Mouse (Mus musculus): ENCODE data around the gene Glcci1. TPM values are rescaled to one million over a fixed set of nuclear protein-coding genes. Genes with fewer than 3 reads are reported as not detected.

Gene Glcci1
- total and polyA plus RNA-seq, 3 experiments = 1.9 to 3.5 (median 2.4) TPM

- TF ChIP-seq USF2 (conservative IDR thresholded peaks at IDR 0.05; ENCODE audit: low read depth, low read length) (no peak), CTCF (conservative IDR thresholded peaks at IDR 0.05 in 1 of 2, IDR thresholded peaks at IDR 0.05 in 1 of 2; ENCODE audit: low read depth in 2 of 2, low read length in 2 of 2) (0 out of 4 replicates have a peak, but pooled peaks of 1 of the 2 experiments have one; percentile 7)
- no peaks in the 10 kb centered on the region for H3K27me3 ChIP-seq (replicated peaks)
- dilution Hi-C loops (cut with MboI; ENCODE audit: extremely low pct_ligation_motif_present, extremely low pct_unique_long_range_greater_than_20kb, low sequenced_read_pairs) (no loop called here), in situ Hi-C loops (cut with MboI; ENCODE audit: low pct_ligation_motif_present, low pct_unique_long_range_greater_than_20kb, low sequenced_read_pairs) (no loop called here)
- DNase-seq (ENCODE audit: extremely low read depth) = no peak
- H3K27ac ChIP-seq (ENCODE audit: insufficient read depth, low read depth) = no peak overlapping the region
- H3K9ac ChIP-seq (ENCODE audit: insufficient read depth, low read depth) = no peak overlapping the region
- no peaks in the 10 kb centered on the region for H3K79me2 ChIP-seq (replicated peaks; ENCODE audit: control insufficient read depth, extremely low read depth, insufficient read depth, poor library complexity, severe bottlenecking)
- H3K4me1 ChIP-seq (ENCODE audit: control insufficient read depth in 1 of 2, insufficient read depth in 2 of 2) = peaks cover 8 to 36% of the 10 kb centered on the region in 2 experiments
- H3K36me3 ChIP-seq (replicated peaks in 1 of 2; ENCODE audit: control insufficient read depth in 1 of 2, insufficient read depth in 1 of 2, low read length in 1 of 2) = no peaks in the 10 kb centered on the region
- H3K4me3 ChIP-seq (replicated peaks in 1 of 3; ENCODE audit: low read depth in 2 of 3, low read length in 2 of 3, poor library complexity in 1 of 3) = no peak overlapping the region
- H3K4me2 ChIP-seq (ENCODE audit: insufficient read depth, low read depth, poor library complexity, severe bottlenecking) = no peak overlapping the region
- no peaks in the 10 kb centered on the region for H3K9me3 ChIP-seq (replicated peaks; ENCODE audit: low read length)
Observed at GRCm38 (mm10) chr6:8631362-8631761, 122.0 kb downstream of the Glcci1 start.

- in situ Hi-C loops (cut with MboI; ENCODE audit: low pct_ligation_motif_present, low pct_unique_long_range_greater_than_20kb, low sequenced_read_pairs) = no loop called here
- H3K79me2 ChIP-seq (replicated peaks; ENCODE audit: control insufficient read depth, extremely low read depth, insufficient read depth, poor library complexity, severe bottlenecking) = no peaks in the 10 kb centered on the region
- peak; percentile 82 for DNase-seq (ENCODE audit: extremely low read depth)
- H3K4me2 ChIP-seq (ENCODE audit: insufficient read depth, low read depth, poor library complexity, severe bottlenecking) = peak overlapping the region; percentile 46; the same call in 1 of the 2 replicates
- H3K4me1 ChIP-seq (ENCODE audit: control insufficient read depth in 1 of 2, insufficient read depth in 2 of 2) = peaks cover 8 to 36% of the 10 kb centered on the region in 2 experiments
- TF ChIP-seq ETS1 (conservative IDR thresholded peaks at IDR 0.05; ENCODE audit: low read depth, low read length) (no peak), ZC3H11A (IDR thresholded peaks at IDR 0.05; ENCODE audit: low read depth, low read length) (no peak), ZMIZ1 (IDR thresholded peaks at IDR 0.05; ENCODE audit: low read depth, low read length) (no peak), MXI1 (IDR thresholded peaks at IDR 0.05; ENCODE audit: low read depth, low read length) (no peak), CTCF (conservative IDR thresholded peaks at IDR 0.05 in 1 of 2, IDR thresholded peaks at IDR 0.05 in 1 of 2; ENCODE audit: low read depth in 2 of 2, low read length in 2 of 2) (no peak), MAX (IDR thresholded peaks at IDR 0.05; ENCODE audit: low read length) (no peak), RCOR1 (conservative IDR thresholded peaks at IDR 0.05; ENCODE audit: low read depth, low read length) (no peak), KAT2A (IDR thresholded peaks at IDR 0.05; ENCODE audit: insufficient replicate concordance, low read length) (0 out of 2 replicates have a peak, but pooled peaks have one; percentile 48), ELF1 (IDR thresholded peaks at IDR 0.05; ENCODE audit: low read depth, low read length) (0 out of 2 replicates have a peak, but pooled peaks have one; percentile 38), EP300 (IDR thresholded peaks at IDR 0.05; ENCODE audit: low read length) (peak; percentile 67), CHD1 (IDR thresholded peaks at IDR 0.05; ENCODE audit: low read depth, low read length) (no peak), POLR2AphosphoS2 (IDR thresholded peaks at IDR 0.05; ENCODE audit: low read depth, low read length) (no peak), JUN (IDR thresholded peaks at IDR 0.05; ENCODE audit: insufficient read depth, low read depth, low read length) (no peak), MAZ (IDR thresholded peaks at IDR 0.05; ENCODE audit: low read depth, low read length) (no peak), E2F4 (IDR thresholded peaks at IDR 0.05; ENCODE audit: insufficient replicate concordance, low read depth, low read length) (no peak)
- no peak overlapping the region for H3K9ac ChIP-seq (ENCODE audit: insufficient read depth, low read depth)
- no peak overlapping the region for H3K27ac ChIP-seq (ENCODE audit: insufficient read depth, low read depth)
- H3K36me3 ChIP-seq (replicated peaks in 1 of 2; ENCODE audit: control insufficient read depth in 1 of 2, insufficient read depth in 1 of 2, low read length in 1 of 2) = no peaks in the 10 kb centered on the region
- H3K27me3 ChIP-seq (replicated peaks) = no peaks in the 10 kb centered on the region
- no peaks in the 10 kb centered on the region for H3K9me3 ChIP-seq (replicated peaks; ENCODE audit: low read length)
- dilution Hi-C loops (cut with MboI; ENCODE audit: extremely low pct_ligation_motif_present, extremely low pct_unique_long_range_greater_than_20kb, low sequenced_read_pairs) = no loop called here
- H3K4me3 ChIP-seq (replicated peaks in 1 of 3; ENCODE audit: low read depth in 2 of 3, low read length in 2 of 3, poor library complexity in 1 of 3) = no peak overlapping the region
Observed at GRCm38 (mm10) chr6:8631986-8632632, 122.7 kb downstream of the Glcci1 start.
